Mouse (Mus musculus) neural tube, embryonic 14.5 days (tissue): ENCODE measurements around the gene Esyt3. TPM values are rescaled to one million over a fixed set of nuclear protein-coding genes. Genes with fewer than 3 reads are reported as not detected.
A peak's percentile ranks its signal among the peaks of the same experiment; 100 is the strongest.

Experiments
- ATAC-seq: fragments of 200-750 bp; cut with Nextera tagmentation; 2 replicates; pipeline ENCODE4 v1.8.0; 2017; ENCODE audit warnings: low read depth, mild to moderate bottlenecking, moderate TSS enrichment, moderate library complexity
- H3K27ac ChIP-seq: fragments of 300-500 bp; sonication (generic); 2 replicates; pipeline ENCODE4 v1.5.1; 2014; ENCODE audit warnings: low read depth, mild to moderate bottlenecking, control low read depth, low read length, moderate library complexity, mixed read lengths
- H3K27me3 ChIP-seq: fragments of 300-500 bp; sonication (generic); 2 replicates; pipeline ENCODE4 v1.6.1; 2014; ENCODE audit warnings: low read length; ENCODE audit not compliant: control insufficient read depth, insufficient read depth
- H3K36me3 ChIP-seq: fragments of 300-500 bp; sonication (generic); 2 replicates; pipeline ENCODE4 v1.6.1; 2014; ENCODE audit warnings: low read length, mixed read lengths; ENCODE audit not compliant: control insufficient read depth, insufficient read depth
- H3K4me1 ChIP-seq: fragments of 300-500 bp; sonication (generic); 2 replicates; pipeline ENCODE4 v1.6.1; 2014; ENCODE audit warnings: low read length; ENCODE audit not compliant: control insufficient read depth, insufficient read depth
- H3K4me2 ChIP-seq: fragments of 300-500 bp; sonication (generic); 2 replicates; pipeline ENCODE4 v1.6.1; 2014; ENCODE audit warnings: mild to moderate bottlenecking, low read depth, low read length, control low read depth
- H3K4me3 ChIP-seq: fragments of 300-500 bp; sonication (generic); 2 replicates; pipeline ENCODE4 v1.5.1; 2014; ENCODE audit warnings: low read depth, low read length, control low read depth, mixed read lengths
- H3K9ac ChIP-seq: fragments of 300-500 bp; sonication (generic); replicated peaks from 2 replicates; pipeline ENCODE4 v1.6.1; 2014; ENCODE audit warnings: low read depth, mild to moderate bottlenecking, control low read depth, low read length, mixed read lengths
- H3K9me3 ChIP-seq: fragments of 300-500 bp; sonication (generic); 2 replicates; pipeline ENCODE4 v1.6.1; 2016; ENCODE audit warnings: low read length; ENCODE audit not compliant: control insufficient read depth
- whole genome bisulfite sequencing: fragments of 180-500 bp; shearing (Covaris S2); extraction: QIAGEN DNeasy Blood & Tissue Kit; methylation state at CpG from one replicate; pipeline ENCODE4 v1.1.7; 2014; 5-methylcytosine and 5-hydroxymethylcytosine counted together
- polyA plus RNA-seq: library from polyadenylated mRNA; unstranded; fragments of >200 nt; fragmentation: Nextera tagmentation; extraction: Ambion mirVana; gene quantifications from 2 replicates; pipeline ENCODE4 v1.2.1, GENCODE M21; 2014

Gene Esyt3
- polyA plus RNA-seq, 1 experiment from 2014 or later: 0.46 TPM

DNA sequence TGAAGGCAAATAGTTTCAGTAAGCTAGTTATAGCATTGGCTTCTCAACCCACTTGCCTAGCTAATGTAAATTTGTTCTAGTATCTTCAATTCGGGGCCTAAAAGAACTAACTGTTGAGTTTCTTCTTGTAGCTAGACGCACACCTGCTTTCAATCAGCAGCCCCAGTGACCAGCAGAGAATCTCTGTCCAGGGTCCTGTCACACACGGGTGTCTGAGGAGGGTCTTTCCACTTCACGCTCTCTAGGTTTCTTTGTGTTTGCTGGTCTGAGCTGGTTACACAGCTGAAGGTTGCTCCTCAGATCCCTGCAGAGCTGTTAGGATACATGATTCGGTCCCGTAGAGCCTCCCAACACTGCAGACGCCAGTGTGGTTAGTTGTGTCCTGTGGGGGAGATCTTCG is 4.7 kb upstream of the Esyt3 start:
- H3K4me2 ChIP-seq: no peak overlapping the region
- peaks cover 5% of the 10 kb centered on the region for H3K4me1 ChIP-seq
- H3K4me3 ChIP-seq: no peak overlapping the region
- 73% methylated on average over 8 of the region's 8 CpGs for WGBS
- no peak overlapping the region for H3K27ac ChIP-seq
- ATAC-seq: no peak
- H3K9ac ChIP-seq: no peak overlapping the region
- H3K9me3 ChIP-seq: no peaks in the 10 kb centered on the region
- peaks cover 13% of the 10 kb centered on the region for H3K27me3 ChIP-seq
- H3K36me3 ChIP-seq: no peaks in the 10 kb centered on the region

- no peak for ATAC-seq
- Histone ChIP-seq H3K4me1 (peaks cover 14% of the 10 kb centered on the region), H3K36me3 (no peaks in the 10 kb centered on the region), H3K27me3 (peaks cover 21% of the 10 kb centered on the region), H3K9me3 (no peaks in the 10 kb centered on the region), H3K4me2 (no peak overlapping the region), H3K9ac (no peak overlapping the region), H3K27ac (no peak overlapping the region), H3K4me3 (no peak overlapping the region)
- WGBS: 94% methylated on average over 9 of the region's 9 CpGs
These were observed 3.6 kb upstream of the Esyt3 start for GRCm38 (mm10) chr9:99361946-99362345.

GRCm38 (mm10) chr9:99359012-99359411 is 655 bp upstream of the Esyt3 start:
- Histone ChIP-seq H3K27ac (no peak overlapping the region), H3K9ac (no peak overlapping the region), H3K9me3 (no peaks in the 10 kb centered on the region), H3K4me1 (peaks cover 14% of the 10 kb centered on the region), H3K36me3 (no peaks in the 10 kb centered on the region), H3K27me3 (peaks cover 33% of the 10 kb centered on the region), H3K4me2 (no peak overlapping the region), H3K4me3 (no peak overlapping the region)
- ATAC-seq: no peak
- 90% methylated on average over 15 of the region's 15 CpGs for WGBS

DNA sequence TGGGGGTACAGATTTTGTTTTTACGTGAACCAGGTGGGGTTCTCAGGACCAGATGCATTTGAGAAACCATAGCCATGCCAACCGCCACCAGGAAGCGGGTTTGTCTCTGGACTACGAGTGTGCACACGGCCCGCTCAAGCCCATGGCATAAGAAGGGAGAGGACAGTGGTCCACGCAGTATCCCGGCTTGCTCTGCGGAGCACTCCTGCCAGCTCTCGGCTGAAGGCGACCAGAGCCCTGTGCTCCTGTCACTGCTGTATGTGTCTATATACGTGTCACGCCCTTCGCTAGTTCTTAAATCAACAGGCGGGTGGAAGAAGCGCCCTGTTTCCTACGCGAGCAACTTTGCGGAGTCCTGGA is 816 bp downstream of the Esyt3 start:
- WGBS: 6% methylated on average over 19 of the region's 19 CpGs
- Histone ChIP-seq H3K27me3 (peaks cover 33% of the 10 kb centered on the region), H3K4me1 (peaks cover 14% of the 10 kb centered on the region), H3K27ac (no peak overlapping the region), H3K9ac (peak overlapping the region; percentile 50; the same call in 1 of the 2 replicates), H3K9me3 (no peaks in the 10 kb centered on the region), H3K36me3 (no peaks in the 10 kb centered on the region), H3K4me2 (peak overlapping the region; percentile 94), H3K4me3 (peak overlapping the region; percentile 45)
- ATAC-seq: peak; percentile 65; the same call in 1 of the 2 replicates

DNA sequence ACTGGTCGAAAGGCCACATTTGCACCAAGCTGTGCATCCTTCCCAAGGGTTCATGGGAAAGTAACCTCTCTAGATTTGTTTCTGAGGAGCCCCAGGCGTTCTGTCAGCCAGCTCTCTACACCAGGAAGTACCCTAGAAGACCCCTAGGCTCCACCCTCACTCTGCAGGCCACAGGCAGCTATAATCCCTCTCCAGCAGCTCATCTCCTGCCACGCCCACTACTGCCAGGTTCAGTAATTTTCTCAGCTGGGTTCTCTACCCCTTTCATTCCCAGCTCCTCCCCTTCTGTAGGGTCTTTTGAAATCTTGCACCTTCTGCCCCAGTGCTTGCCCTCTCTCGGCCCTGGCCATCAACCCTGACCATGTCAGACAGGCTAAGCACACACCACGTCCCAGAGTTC is 2.4 kb downstream of the Esyt3 start:
- WGBS: 23% methylated on average over 5 of the region's 5 CpGs
- peaks cover 14% of the 10 kb centered on the region for H3K4me1 ChIP-seq
- no peak for ATAC-seq
- H3K27me3 ChIP-seq: peaks cover 33% of the 10 kb centered on the region
- H3K4me3 ChIP-seq: no peak overlapping the region
- H3K27ac ChIP-seq: no peak overlapping the region
- no peak overlapping the region for H3K9ac ChIP-seq
- H3K4me2 ChIP-seq: no peak overlapping the region
- H3K9me3 ChIP-seq: no peaks in the 10 kb centered on the region
- H3K36me3 ChIP-seq: no peaks in the 10 kb centered on the region

GRCm38 (mm10) chr9:99354796-99355195 is 3.6 kb downstream of the Esyt3 start:
- Histone ChIP-seq H3K9me3 (no peaks in the 10 kb centered on the region), H3K4me1 (peaks cover 14% of the 10 kb centered on the region), H3K27ac (no peak overlapping the region), H3K27me3 (peaks cover 33% of the 10 kb centered on the region), H3K36me3 (no peaks in the 10 kb centered on the region), H3K4me3 (no peak overlapping the region), H3K4me2 (no peak overlapping the region), H3K9ac (no peak overlapping the region)
- WGBS: 73% methylated on average over 5 of the region's 5 CpGs
- no peak for ATAC-seq

DNA sequence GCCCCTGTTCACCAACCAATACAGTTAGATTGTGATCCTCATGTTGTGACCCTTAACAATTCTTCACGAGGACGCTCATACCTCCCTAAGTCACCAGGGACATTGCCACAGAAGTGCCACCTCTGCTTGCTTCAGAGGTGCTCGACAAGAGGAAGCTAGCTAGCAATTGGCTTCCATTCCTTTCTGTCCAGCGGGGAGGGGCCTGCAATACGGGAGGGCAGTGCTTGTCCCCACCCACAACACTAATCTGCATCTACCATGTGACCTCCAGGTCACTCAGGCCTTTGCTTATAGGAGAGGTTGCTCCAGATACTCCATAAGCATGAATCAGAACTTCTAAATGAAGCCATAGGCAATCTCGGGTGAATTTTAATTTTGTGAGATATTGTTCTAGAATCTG is 5.0 kb downstream of the Esyt3 start:
- no peak for ATAC-seq
- H3K9ac ChIP-seq: no peak overlapping the region
- H3K27ac ChIP-seq: no peak overlapping the region
- 69% methylated on average over 6 of the region's 6 CpGs for WGBS
- H3K27me3 ChIP-seq: peaks cover 23% of the 10 kb centered on the region
- H3K4me1 ChIP-seq: peaks cover 13% of the 10 kb centered on the region
- H3K4me3 ChIP-seq: no peak overlapping the region
- H3K4me2 ChIP-seq: no peak overlapping the region
- H3K36me3 ChIP-seq: no peaks in the 10 kb centered on the region
- H3K9me3 ChIP-seq: no peaks in the 10 kb centered on the region

- Histone ChIP-seq H3K27me3 (peaks cover 19% of the 10 kb centered on the region), H3K9me3 (no peaks in the 10 kb centered on the region), H3K36me3 (no peaks in the 10 kb centered on the region), H3K9ac (no peak overlapping the region), H3K4me2 (no peak overlapping the region), H3K4me3 (no peak overlapping the region), H3K4me1 (peaks cover 8% of the 10 kb centered on the region), H3K27ac (no peak overlapping the region)
- 80% methylated on average over 4 of the region's 4 CpGs for WGBS
- ATAC-seq: no peak
These were observed 5.4 kb downstream of the Esyt3 start for GRCm38 (mm10) chr9:99352964-99353363.

GRCm38 (mm10) chr9:99345351-99345792 is 13.0 kb downstream of the Esyt3 start:
- H3K4me1 ChIP-seq: no peaks in the 10 kb centered on the region
- H3K9me3 ChIP-seq: no peaks in the 10 kb centered on the region
- WGBS: 6% methylated on average over 4 of the region's 4 CpGs
- no peak overlapping the region for H3K4me2 ChIP-seq
- ATAC-seq: peak; percentile 87
- no peaks in the 10 kb centered on the region for H3K27me3 ChIP-seq
- no peak overlapping the region for H3K27ac ChIP-seq
- no peak overlapping the region for H3K9ac ChIP-seq
- no peaks in the 10 kb centered on the region for H3K36me3 ChIP-seq
- H3K4me3 ChIP-seq: no peak overlapping the region

GRCm38 (mm10) chr9:99341600-99341999 is 16.8 kb downstream of the Esyt3 start:
- Histone ChIP-seq H3K9me3 (no peaks in the 10 kb centered on the region), H3K36me3 (no peaks in the 10 kb centered on the region), H3K9ac (no peak overlapping the region), H3K27ac (no peak overlapping the region), H3K4me3 (no peak overlapping the region), H3K27me3 (no peaks in the 10 kb centered on the region), H3K4me2 (no peak overlapping the region), H3K4me1 (no peaks in the 10 kb centered on the region)
- ATAC-seq: no peak
- 86% methylated on average over 3 of the region's 3 CpGs for WGBS
